Mouse (Mus musculus) heart, postnatal 0 days (tissue): ENCODE results near the gene Gabbr2. TPM values are rescaled to one million over a fixed set of nuclear protein-coding genes. Genes with fewer than 3 reads are reported as not detected.

Experiments
- ATAC-seq: fragments of 200-750 bp; cut with Nextera tagmentation; 2 replicates; pipeline ENCODE4 v1.8.0; 2017; ENCODE audit warnings: low read depth, moderate number of reproducible peaks, moderate library complexity; ENCODE audit not compliant: insufficient read depth
- DNase-seq: peaks from one replicate; pipeline ENCODE4 v3.0.0-alpha.2; 2016; ENCODE audit warnings: low spot score
- H3K27ac ChIP-seq: fragments of 300-500 bp; sonication (generic); 2 replicates; pipeline ENCODE4 v1.5.1; 2014; ENCODE audit warnings: low read depth, mild to moderate bottlenecking
- H3K27me3 ChIP-seq: fragments of 300-500 bp; sonication (generic); 2 replicates; pipeline ENCODE4 v1.6.1; 2014; ENCODE audit warnings: low read length, mixed read lengths; ENCODE audit not compliant: control insufficient read depth, insufficient read depth
- H3K36me3 ChIP-seq: fragments of 300-500 bp; sonication (generic); replicated peaks from 2 replicates; pipeline ENCODE4 v1.6.1; 2014; ENCODE audit warnings: low read length, mixed read lengths; ENCODE audit not compliant: control insufficient read depth, insufficient read depth
- H3K4me1 ChIP-seq: fragments of 300-500 bp; sonication (generic); 2 replicates; pipeline ENCODE4 v1.6.1; 2014; ENCODE audit warnings: antibody characterized with exemption; ENCODE audit not compliant: control insufficient read depth, insufficient read depth
- H3K4me2 ChIP-seq: fragments of 300-500 bp; sonication (generic); 2 replicates; pipeline ENCODE4 v1.6.1; 2014; ENCODE audit warnings: low read depth, mild to moderate bottlenecking, low read length, moderate library complexity
- H3K4me3 ChIP-seq: fragments of 300-500 bp; sonication (generic); 2 replicates; pipeline ENCODE4 v1.5.1; 2014; ENCODE audit warnings: low read depth, low read length
- H3K9ac ChIP-seq: fragments of 300-500 bp; sonication (generic); replicated peaks from 2 replicates; pipeline ENCODE4 v1.6.1; 2014; ENCODE audit warnings: low read depth, low read length, mixed read lengths
- H3K9me3 ChIP-seq: fragments of 300-500 bp; sonication (generic); replicated peaks from 2 replicates; pipeline ENCODE4 v1.6.1; 2016; ENCODE audit warnings: low read length; ENCODE audit not compliant: control insufficient read depth
- CTCF ChIP-seq: IDR thresholded peaks from 2 replicates; pipeline ENCODE4 v1.5.1; 2016; ENCODE audit warnings: antibody characterized with exemption, control low read depth, low read depth
- EP300 ChIP-seq: IDR thresholded peaks from 2 replicates; pipeline ENCODE4 v1.6.1; 2016; ENCODE audit warnings: antibody characterized with exemption, low read depth
- WGBS: fragments of 180-500 bp; shearing (Covaris S2); extraction: QIAGEN DNeasy Blood & Tissue Kit; methylation state at CpG from one replicate; pipeline ENCODE4 v1.1.7; 2014; 5-methylcytosine and 5-hydroxymethylcytosine counted together
- polyA plus RNA-seq: library from polyadenylated mRNA; unstranded; fragments of >200 nt; fragmentation: Nextera tagmentation; extraction: Ambion mirVana; gene quantifications from 2 replicates; pipeline ENCODE4 v1.2.1, GENCODE M21; 2015
- total RNA-seq: library from RNA; depleted of rRNA; stranded (reverse); fragments of >200 nt; gene quantifications from 2 replicates; pipeline ENCODE4 v1.2.3, GENCODE M21; 2014; ENCODE audit warnings: low replicate concordance

Gene Gabbr2
- total and polyA plus RNA-seq, 2 experiments from 2014 or later: 0.07 TPM; not detected in 1

DNA sequence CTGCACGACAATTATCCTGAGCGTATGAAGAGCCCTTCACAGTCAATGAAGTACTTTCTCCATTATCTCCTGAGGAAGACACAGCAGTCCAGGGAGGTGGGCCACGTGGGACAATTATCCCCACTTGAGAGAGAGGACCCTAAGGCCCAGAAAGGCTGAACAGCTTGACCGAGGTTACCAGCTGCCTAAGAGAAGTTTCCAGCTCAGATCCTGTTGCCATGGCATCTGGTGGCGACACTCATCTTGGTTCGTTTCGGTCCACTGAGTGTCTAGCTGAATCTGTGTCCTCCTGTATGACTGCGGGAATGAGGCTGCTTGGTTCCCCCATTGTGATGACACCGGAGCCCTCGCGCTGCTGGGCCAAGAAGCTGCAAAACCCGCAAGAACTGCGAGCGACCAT is 76.2 kb downstream of the Gabbr2 start:
- no peaks in the 10 kb centered on the region for H3K9me3 ChIP-seq
- no peak for DNase-seq
- WGBS: 80% methylated on average over 14 of the region's 14 CpGs
- H3K4me1 ChIP-seq: no peaks in the 10 kb centered on the region
- H3K4me2 ChIP-seq: no peak overlapping the region
- no peaks in the 10 kb centered on the region for H3K36me3 ChIP-seq
- no peak overlapping the region for H3K27ac ChIP-seq
- H3K9ac ChIP-seq: no peak overlapping the region
- H3K4me3 ChIP-seq: no peak overlapping the region
- H3K27me3 ChIP-seq: no peaks in the 10 kb centered on the region
- ATAC-seq: no peak
- TF ChIP-seq CTCF (no peak), EP300 (no peak)

DNA sequence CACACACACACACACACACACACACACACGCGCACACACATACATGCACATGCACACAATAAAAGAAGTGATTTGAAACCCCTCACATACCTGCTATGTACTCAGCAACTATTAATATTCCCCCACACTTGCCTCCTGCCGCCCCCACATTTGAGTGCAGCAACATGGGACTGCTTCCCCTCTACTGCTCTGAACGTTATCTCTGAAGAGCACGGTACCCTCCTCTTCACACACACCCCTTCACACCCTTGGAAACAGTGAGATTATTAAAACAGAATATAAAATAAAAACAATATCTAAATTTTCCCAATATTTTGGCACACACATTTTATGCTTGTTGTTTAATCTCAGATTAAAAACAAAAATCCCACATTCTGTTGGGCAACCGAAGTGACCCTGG is 77.1 kb downstream of the Gabbr2 start:
- Histone ChIP-seq H3K4me1 (no peaks in the 10 kb centered on the region), H3K4me3 (no peak overlapping the region), H3K4me2 (no peak overlapping the region), H3K36me3 (no peaks in the 10 kb centered on the region), H3K27ac (no peak overlapping the region), H3K9me3 (no peaks in the 10 kb centered on the region), H3K27me3 (no peaks in the 10 kb centered on the region), H3K9ac (no peak overlapping the region)
- 76% methylated on average over 6 of the region's 6 CpGs for WGBS
- DNase-seq (no peak), ATAC-seq (no peak)
- TF ChIP-seq EP300 (no peak), CTCF (no peak)

GRCm38 (mm10) chr4:46906036-46906691 is 85.5 kb downstream of the Gabbr2 start:
- no peak overlapping the region for H3K27ac ChIP-seq
- H3K4me2 ChIP-seq: no peak overlapping the region
- no peak overlapping the region for H3K9ac ChIP-seq
- no peaks in the 10 kb centered on the region for H3K36me3 ChIP-seq
- TF ChIP-seq CTCF (no peak), EP300 (no peak)
- ATAC-seq: no peak
- 0 out of 2 replicates have a peak, but pooled peaks cover 4% of the 10 kb centered on the region for H3K4me1 ChIP-seq
- H3K4me3 ChIP-seq: no peak overlapping the region
- H3K9me3 ChIP-seq: peaks cover 8% of the 10 kb centered on the region
- no peak for DNase-seq
- 0 out of 2 replicates have a peak, but pooled peaks cover 8% of the 10 kb centered on the region for H3K27me3 ChIP-seq
- WGBS: 55% methylated on average over 3 of the region's 3 CpGs

DNA sequence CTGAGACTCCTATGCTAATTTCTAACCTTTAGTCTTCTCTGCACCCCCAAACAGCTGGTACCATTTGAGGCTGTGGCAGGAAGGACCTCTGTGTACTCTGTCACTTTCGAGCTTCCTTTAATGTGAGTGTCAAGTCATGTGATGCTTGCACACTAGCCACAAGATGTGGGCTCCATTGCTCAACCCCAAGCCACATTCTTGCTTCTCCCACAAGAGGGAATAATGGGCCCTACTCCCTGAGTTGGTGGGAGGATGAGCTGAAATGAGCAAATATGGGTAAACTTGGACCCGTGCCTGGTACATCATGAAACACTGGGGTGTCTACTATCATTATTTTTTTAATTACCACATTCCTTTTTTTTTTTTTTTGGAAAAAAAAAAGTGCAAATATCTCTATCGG is 86.5 kb downstream of the Gabbr2 start:
- H3K36me3 ChIP-seq: no peaks in the 10 kb centered on the region
- H3K9me3 ChIP-seq: peaks cover 8% of the 10 kb centered on the region
- 0 out of 2 replicates have a peak, but pooled peaks cover 4% of the 10 kb centered on the region for H3K4me1 ChIP-seq
- 0 out of 2 replicates have a peak, but pooled peaks cover 8% of the 10 kb centered on the region for H3K27me3 ChIP-seq
- no peak overlapping the region for H3K27ac ChIP-seq
- no peak overlapping the region for H3K4me2 ChIP-seq
- H3K4me3 ChIP-seq: no peak overlapping the region
- DNase-seq (no peak), ATAC-seq (no peak)
- H3K9ac ChIP-seq: no peak overlapping the region
- TF ChIP-seq CTCF: no peak
- no peak for TF ChIP-seq EP300
- WGBS: 65% methylated on average over 3 of the region's 3 CpGs

GRCm38 (mm10) chr4:46904129-46904528 is 87.5 kb downstream of the Gabbr2 start:
- TF ChIP-seq CTCF (no peak), EP300 (no peak)
- DNase-seq (no peak), ATAC-seq (no peak)
- 22% methylated on average over 12 of the region's 12 CpGs for WGBS
- Histone ChIP-seq H3K9ac (no peak overlapping the region), H3K27me3 (0 out of 2 replicates have a peak, but pooled peaks cover 8% of the 10 kb centered on the region), H3K4me3 (no peak overlapping the region), H3K27ac (no peak overlapping the region), H3K9me3 (peaks cover 8% of the 10 kb centered on the region), H3K4me2 (no peak overlapping the region), H3K36me3 (no peaks in the 10 kb centered on the region), H3K4me1 (0 out of 2 replicates have a peak, but pooled peaks cover 4% of the 10 kb centered on the region)

DNA sequence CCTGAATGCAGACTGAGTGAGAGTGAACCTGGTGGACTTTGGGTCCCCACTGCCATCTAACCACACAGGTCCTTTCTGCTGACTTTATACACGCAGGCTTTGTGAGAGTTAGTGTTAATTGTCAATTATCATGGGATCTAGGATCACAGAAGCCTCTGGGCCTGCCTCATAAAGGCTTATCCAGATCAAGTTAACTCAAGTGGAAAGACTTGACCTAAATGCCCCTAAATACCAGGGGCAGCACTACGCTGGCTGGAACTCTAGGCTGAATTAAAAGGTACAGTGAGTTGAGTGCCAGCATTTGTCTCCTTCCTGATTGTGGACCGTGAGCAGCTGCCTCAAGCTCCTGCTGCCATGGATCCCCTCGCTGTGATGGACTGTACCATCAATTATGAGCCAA is 93.1 kb downstream of the Gabbr2 start:
- DNase-seq (no peak), ATAC-seq (no peak)
- H3K4me2 ChIP-seq: no peak overlapping the region
- no peak overlapping the region for H3K27ac ChIP-seq
- 72% methylated on average over 4 of the region's 4 CpGs for WGBS
- no peak overlapping the region for H3K9ac ChIP-seq
- no peaks in the 10 kb centered on the region for H3K9me3 ChIP-seq
- no peaks in the 10 kb centered on the region for H3K27me3 ChIP-seq
- H3K4me1 ChIP-seq: no peaks in the 10 kb centered on the region
- no peak for TF ChIP-seq CTCF
- no peak for TF ChIP-seq EP300
- no peak overlapping the region for H3K4me3 ChIP-seq
- no peaks in the 10 kb centered on the region for H3K36me3 ChIP-seq
